Mouse (Mus musculus) lung, adult 2 months (tissue): ENCODE measurements around the gene Itk.

Source experiments
- CTCF ChIP-seq: fragments of 200-500 bp; IDR thresholded peaks from 2 replicates; pipeline ENCODE4 v1.5.1; 2011; ENCODE audit warnings: mild to moderate bottlenecking, low read length, control low read depth; ENCODE audit not compliant: insufficient read depth
- POLR2A ChIP-seq: fragments of 200-500 bp; IDR thresholded peaks from 2 replicates; pipeline ENCODE4 v1.6.1; 2011; ENCODE audit warnings: low read depth, mild to moderate bottlenecking, control low read depth, low read length, borderline replicate concordance; ENCODE audit errors: extremely low read depth

DNA sequence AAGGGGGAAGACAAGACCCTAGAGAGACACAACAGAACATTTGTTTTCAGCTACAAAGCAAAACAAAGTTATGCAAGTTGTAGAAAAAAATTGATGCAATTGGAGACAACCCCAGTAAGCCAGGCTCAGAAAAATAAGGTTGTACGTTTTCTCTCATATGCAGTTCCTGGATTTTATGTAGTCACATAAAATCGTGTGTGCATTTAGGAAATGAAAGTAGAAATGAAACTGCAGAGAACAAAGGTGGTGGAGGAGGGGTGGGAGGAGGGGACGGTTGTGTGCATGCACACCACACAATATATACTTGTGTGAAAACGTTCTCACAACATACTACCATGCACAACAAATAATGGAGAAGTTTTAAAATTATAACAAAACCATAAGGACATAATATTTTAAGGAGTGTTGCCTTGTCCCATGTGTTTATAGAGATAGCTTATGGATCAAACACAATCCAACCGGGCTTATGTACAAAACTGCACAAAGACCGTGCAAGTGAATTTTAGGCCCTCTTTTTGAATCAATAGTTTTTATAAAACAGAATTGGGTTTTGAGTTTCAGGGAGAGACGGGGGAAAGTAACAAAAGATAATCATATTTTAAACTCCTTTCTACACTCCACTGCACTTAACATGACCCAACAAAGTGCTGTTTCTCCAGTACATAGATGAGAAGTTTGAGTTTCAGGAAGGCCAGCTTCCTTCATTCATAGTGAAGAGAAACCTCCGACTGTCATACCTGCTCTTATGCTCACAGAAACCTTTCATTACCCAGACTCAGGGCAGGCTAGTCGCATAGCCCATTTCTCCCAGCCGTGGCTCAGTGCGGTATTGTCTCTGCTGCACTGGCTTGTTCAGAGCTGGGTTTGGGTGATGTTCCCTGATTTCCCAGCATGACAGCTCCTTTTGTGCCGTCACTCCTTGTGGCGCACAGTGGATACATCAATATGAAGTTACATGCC lies 16.0 kb downstream of the Itk start:
- TF ChIP-seq CTCF (no peak), POLR2A (no peak)
